Mouse (Mus musculus) midbrain, embryonic 10.5 days (tissue): Measurements from ENCODE around the gene Pafah1b1. TPM values are rescaled to one million over a fixed set of nuclear protein-coding genes. Genes with fewer than 3 reads are reported as not detected.

Experiments
- DNase-seq: peaks from one replicate; pipeline ENCODE4 v3.0.0-alpha.2; 2017; ENCODE audit warnings: low spot score
- H3K27ac ChIP-seq: fragments of 300-500 bp; sonication (generic); replicated peaks from 2 replicates; pipeline ENCODE4 v1.5.1; 2016; ENCODE audit warnings: mild to moderate bottlenecking
- H3K27me3 ChIP-seq: fragments of 300-500 bp; sonication (generic); 2 replicates; pipeline ENCODE4 v1.6.1; 2016; ENCODE audit warnings: low read depth, mild to moderate bottlenecking; ENCODE audit not compliant: poor library complexity, severe bottlenecking
- H3K36me3 ChIP-seq: fragments of 300-500 bp; sonication (generic); 2 replicates; pipeline ENCODE4 v1.6.1; 2016; ENCODE audit warnings: mild to moderate bottlenecking, moderate library complexity
- H3K4me1 ChIP-seq: fragments of 300-500 bp; sonication (generic); 2 replicates; pipeline ENCODE4 v1.6.1; 2016
- H3K4me3 ChIP-seq: fragments of 300-500 bp; sonication (generic); 2 replicates; pipeline ENCODE4 v1.5.1; 2016; ENCODE audit warnings: mild to moderate bottlenecking, moderate library complexity
- H3K9me3 ChIP-seq: fragments of 300-500 bp; sonication (generic); replicated peaks from 2 replicates; pipeline ENCODE4 v1.6.1; 2016; ENCODE audit warnings: mild to moderate bottlenecking
- polyA plus RNA-seq: library from polyadenylated mRNA; unstranded; fragments of >200 nt; fragmentation: Nextera tagmentation; extraction: Ambion mirVana; gene quantifications from 2 replicates; pipeline ENCODE4 v1.2.1, GENCODE M21; 2016

Pafah1b1 gene
- polyA plus RNA-seq, 1 experiment from 2014 or later = 53.0 TPM

DNA sequence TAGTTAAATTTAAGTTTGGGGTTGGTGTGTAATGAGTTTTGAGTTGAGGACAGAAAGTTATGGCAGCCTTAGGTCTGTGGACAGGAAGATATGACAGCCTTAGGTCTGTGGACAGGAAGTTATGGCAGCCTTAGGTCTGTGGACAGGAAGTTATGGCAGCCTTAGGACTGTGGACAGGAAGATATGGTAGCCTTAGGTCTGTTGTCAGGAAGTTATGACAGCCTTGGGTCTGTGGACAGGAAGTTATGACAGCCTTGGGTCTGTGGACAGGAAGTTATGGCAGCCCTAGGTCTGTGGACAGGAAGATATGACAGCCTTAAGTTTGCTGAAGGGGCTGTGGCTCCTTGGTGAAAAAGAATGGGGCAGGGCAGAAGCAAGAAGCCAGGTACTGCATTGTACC, 99.1 kb downstream of the Pafah1b1 start:
- Histone ChIP-seq H3K9me3 (no peaks in the 10 kb centered on the region), H3K36me3 (no peaks in the 10 kb centered on the region), H3K27me3 (peaks cover 13% of the 10 kb centered on the region), H3K27ac (no peak overlapping the region), H3K4me1 (no peaks in the 10 kb centered on the region), H3K4me3 (no peak overlapping the region)
- no peak for DNase-seq

Other genes starting within 250 kb of the Pafah1b1 start
- 0.88 and 2.1 TPM in 2 replicates for gene Rap1gap2, start 113.8 kb downstream of the Pafah1b1 start, polyA plus RNA-seq
- 0.62 and 0.67 TPM in 2 replicates for gene Ccdc92b, start 105.1 kb downstream of the Pafah1b1 start, polyA plus RNA-seq
- gene Cluh, start 75.2 kb downstream of the Pafah1b1 start, polyA plus RNA-seq = 25.5 and 26.2 TPM in 2 replicates
- 63.3 and 71.6 TPM in 2 replicates for gene Mettl16, start 46.2 kb upstream of the Pafah1b1 start, polyA plus RNA-seq
- gene Mnt, start 106.2 kb upstream of the Pafah1b1 start, polyA plus RNA-seq = 4.2 and 5.5 TPM in 2 replicates
- gene Sgsm2, start 172.4 kb upstream of the Pafah1b1 start, polyA plus RNA-seq = 7.6 and 9.5 TPM in 2 replicates
- gene Tsr1, start 173.4 kb upstream of the Pafah1b1 start, polyA plus RNA-seq = 46.3 and 49.7 TPM in 2 replicates
- gene Smg6, start 201.2 kb upstream of the Pafah1b1 start, polyA plus RNA-seq = 17.8 and 20.7 TPM in 2 replicates
- 14.4 and 19.5 TPM in 2 replicates for gene Srr, start 201.3 kb upstream of the Pafah1b1 start, polyA plus RNA-seq